Mouse (Mus musculus): Measurements from ENCODE around the gene Rasgef1b.
A peak's percentile ranks its signal among the peaks of the same experiment; 100 is the strongest.

Gene Rasgef1b

GRCm38 (mm10) chr5:99728649-99729212 lies at the start of gene Rasgef1b:
TSS of gene Rasgef1b (minus strand) at chr5:99729065.
- no peak for DNase-seq (ENCODE audit: low spot score)

GRCm38 (mm10) chr5:99775342-99775741 lies 46.5 kb upstream of the Rasgef1b start:
- DNase-seq (ENCODE audit: low spot score): no peak

DNA sequence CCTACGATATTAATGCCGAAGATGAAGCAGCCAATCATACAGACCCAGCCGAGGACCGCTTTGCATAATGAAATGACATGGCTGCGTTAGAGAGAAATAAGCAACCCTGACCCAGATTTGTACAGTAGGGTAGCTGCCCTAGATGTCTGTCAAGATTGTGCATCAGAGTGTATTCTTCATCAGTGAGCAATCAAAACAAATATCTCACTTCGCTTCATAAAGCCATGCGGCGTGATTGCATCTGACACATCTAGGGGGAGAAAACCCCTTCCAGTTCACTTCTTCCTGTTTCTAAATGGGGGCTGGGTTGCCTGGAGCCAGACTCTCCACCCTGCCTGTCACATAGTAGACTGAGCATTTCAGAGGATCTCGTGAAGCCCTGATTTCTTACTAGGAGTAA lies 44.4 kb upstream of the Rasgef1b start:
- no peak for DNase-seq (ENCODE audit: low spot score)

DNA sequence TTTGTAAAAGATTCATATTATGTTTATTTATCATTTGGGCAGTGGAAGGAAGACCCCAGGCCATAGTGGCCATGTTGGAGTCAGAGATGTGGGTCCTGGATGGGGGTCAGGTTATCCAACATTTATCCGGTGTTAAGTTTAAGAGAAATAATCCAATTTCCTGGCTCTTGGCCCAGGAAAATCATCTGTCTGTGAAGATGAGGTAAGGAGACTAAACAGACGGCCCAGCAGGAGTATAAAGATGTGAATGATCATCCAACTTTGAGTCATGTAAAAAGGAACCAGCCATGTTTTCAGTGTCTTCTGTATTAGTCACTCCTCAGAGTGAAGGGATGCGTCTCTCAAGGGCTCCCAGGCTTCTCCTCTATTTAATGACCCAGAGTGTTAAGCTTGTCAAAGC lies 35.4 kb upstream of the Rasgef1b start:
- no peak for DNase-seq (ENCODE audit: low spot score)

GRCm38 (mm10) chr5:99758859-99759258 lies 30.0 kb upstream of the Rasgef1b start:
- DNase-seq (ENCODE audit: low spot score): no peak

- DNase-seq (ENCODE audit: low spot score): no peak
These were observed 25.0 kb upstream of the Rasgef1b start for GRCm38 (mm10) chr5:99753843-99754242.

DNA sequence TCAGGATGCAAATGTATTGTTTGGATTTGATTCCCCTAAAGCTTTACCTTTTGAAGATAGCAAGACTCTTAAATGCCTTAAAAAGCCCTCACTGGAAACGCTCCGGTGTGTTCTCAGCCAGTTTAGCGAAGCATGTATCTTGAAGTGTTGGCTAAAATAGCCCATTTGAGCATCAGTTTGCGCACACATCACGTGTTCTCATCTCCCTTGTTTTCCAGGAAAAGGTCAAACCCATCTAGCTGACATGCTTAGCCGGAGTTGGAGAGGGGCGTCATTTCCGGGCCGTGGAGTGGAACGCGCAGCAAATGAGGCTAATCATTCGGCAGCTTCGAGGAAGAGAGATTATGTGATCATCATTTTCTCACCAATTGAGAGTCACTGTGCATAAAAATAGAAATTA lies 24.5 kb upstream of the Rasgef1b start:
- no peak for DNase-seq (ENCODE audit: low spot score)

DNA sequence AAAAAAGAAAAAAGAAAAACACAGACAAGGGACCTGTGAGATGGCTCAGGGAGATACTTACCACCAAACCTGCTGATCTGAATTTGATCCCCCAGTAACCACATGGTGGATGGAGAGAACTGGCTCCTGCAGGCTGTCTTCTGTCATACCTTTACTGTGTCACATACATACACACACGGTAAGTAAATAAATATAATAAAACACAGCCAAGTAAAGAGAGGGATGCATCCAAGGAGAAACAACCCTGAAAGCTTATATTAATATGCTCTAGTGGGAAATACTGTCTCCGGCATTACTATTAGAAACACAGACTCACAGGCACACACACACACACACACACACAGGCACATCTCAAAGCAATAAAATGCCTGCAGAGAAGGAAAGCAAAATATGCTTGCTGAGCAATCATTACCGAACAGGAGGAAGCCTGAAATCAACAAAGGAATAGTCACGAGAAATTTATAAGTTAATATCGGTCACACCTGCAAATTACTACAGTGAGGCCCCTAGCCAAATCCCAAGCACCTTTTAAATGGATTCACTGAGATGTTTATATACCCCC lies 23.9 kb upstream of the Rasgef1b start:
- DNase-seq (ENCODE audit: low spot score): no peak

- DNase-seq (ENCODE audit: low spot score): no peak
These were observed 19.6 kb upstream of the Rasgef1b start for GRCm38 (mm10) chr5:99748417-99748816.

DNA sequence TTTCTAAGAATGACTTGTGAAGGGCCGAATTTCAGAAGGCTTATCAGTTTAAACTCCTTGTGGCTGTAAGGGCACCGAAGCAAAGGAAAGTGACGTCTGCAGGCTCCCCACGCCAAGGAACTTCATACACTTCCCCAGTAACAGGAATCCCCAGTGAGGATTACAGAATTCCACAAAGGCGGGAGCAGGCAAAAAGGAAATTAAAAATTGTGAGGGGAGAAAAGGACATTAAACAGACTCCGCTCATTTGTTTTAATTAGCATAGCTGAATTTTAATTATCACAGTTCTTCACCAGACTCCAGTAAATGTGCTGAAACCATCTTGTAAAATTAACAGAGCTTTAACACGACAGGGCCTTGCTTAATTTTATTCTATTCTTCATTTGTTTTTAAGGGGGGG lies 17.2 kb upstream of the Rasgef1b start:
- no peak for DNase-seq (ENCODE audit: low spot score)

DNA sequence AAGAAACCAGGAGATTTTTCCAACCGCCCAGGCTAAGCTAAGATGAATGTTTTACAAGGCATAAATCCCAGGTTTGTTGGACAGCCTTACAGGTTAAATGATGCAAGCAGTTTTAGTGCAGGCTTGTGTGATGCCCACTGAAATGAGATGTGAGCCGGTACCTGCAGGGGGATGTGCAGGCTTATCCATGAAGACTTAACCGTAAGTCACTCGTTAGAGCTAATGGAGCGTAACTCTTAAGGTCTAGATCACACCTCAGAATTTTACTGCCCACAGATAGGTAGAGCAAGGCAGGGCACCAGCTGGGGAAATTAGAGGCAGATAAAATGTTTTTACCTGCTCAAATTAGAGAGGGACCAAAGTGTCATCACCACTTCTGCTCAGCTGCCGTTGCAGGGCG lies 14.0 kb upstream of the Rasgef1b start:
- DNase-seq (ENCODE audit: low spot score): no peak

GRCm38 (mm10) chr5:99742056-99742455 lies 13.2 kb upstream of the Rasgef1b start:
- no peak for DNase-seq (ENCODE audit: low spot score)

GRCm38 (mm10) chr5:99737937-99738727 lies 9.3 kb upstream of the Rasgef1b start:
- no peak for DNase-seq (ENCODE audit: low spot score)

DNA sequence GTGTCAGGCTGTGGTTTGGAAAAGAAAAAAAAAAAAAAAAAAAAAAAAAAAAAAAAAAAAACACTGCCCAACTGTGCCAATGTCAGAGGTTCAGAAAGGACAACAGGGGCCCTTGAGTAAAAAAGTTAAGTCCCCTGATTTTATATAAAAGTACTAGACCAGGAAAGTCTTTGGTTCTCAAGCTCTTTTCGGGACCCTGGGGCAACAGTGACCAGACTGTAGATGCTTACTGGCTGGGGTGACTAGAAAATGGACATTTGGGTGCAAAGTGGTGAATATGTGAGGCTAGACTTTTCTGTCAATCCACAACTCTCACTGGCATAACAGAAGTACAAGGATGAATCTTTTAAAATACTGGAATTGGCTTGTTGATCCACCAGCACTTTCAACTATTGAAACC lies 1.1 kb upstream of the Rasgef1b start:
- DNase-seq (ENCODE audit: low spot score): no peak

DNA sequence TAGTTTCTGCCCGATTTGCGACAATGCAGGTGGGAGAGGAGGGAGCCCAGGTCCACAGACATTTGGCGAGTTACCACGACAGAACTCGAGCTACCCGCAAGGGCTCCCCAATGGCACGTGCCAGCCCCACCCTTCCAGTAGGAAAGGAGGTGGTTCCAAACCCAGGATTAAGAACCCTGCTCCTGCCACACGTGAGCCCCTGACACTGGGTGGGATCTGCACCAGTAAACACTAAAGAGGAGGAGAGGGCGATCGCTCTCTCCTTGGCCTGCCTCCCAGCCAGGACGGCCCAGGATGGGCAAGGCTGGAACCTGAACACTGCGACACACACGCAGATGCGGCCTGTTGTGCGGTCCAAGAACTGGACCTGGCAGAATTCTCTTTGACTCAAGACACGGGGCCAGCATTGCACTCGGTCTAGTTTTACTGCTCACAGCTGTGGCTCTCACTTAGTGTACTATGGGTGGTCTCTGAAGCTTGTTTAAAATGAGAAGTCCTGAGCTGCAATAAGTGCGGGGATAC lies 557 bp upstream of the Rasgef1b start:
- no peak for DNase-seq (ENCODE audit: low spot score)

- no peak for DNase-seq (ENCODE audit: low spot score)
These were observed 826 bp downstream of the Rasgef1b start for GRCm38 (mm10) chr5:99728027-99728451.

DNA sequence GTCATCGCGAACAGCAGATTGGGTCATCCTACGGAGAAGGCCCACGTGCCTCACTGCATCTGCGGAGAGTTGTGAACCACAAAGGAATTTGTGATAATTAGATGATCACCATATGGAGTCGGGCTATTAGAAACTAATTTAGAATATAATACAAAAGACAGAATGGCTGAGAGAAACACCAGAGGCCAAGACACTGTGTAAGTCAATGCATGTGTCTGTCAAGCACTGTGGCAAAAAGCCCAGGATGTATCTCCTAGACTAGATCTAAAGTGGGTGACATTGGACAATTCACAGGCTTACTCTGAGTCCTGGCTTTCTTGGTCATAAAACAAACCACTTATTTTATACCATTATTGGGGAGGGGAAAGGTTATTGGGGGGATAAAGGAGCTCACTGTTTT lies 4.9 kb downstream of the Rasgef1b start:
- no peak for DNase-seq (ENCODE audit: low spot score)

DNA sequence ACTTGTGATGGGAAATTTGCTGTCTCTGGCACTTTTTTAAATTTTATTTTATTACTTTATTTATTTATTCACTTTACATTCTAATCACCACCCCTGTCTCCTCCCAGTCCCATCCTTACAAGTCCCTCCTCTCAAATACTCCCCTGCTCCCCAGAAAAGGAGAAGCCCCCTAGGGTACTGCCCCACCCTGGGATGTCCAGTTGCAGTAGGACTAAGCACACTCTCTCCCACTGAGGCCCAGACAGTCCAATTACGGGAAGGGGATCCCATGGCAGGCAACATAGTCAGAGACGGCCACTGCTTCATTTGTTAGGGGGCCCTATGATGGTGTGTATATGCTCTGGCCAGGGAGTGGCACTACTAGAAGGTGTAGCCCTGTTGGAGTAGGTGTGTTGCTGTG lies 6.6 kb downstream of the Rasgef1b start:
- DNase-seq (ENCODE audit: low spot score): no peak

DNA sequence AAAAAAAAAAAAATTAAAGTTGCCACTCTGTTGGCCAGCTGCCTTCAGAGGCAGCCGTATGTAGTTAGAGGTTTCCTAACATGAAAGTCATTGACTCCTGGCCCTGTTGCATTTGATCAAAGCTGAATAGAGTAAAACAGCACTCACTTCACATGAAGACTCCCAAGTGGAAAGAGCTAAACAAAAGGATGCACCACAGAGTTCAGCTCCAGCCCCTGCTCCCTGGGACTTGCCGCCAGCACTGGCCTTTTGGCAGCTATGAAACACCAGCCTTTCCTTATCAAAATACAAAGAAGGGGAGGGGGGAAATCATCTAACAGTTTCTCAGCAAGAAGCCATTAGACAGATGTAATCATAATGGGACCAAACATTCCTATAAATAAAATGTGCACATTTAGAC lies 8.3 kb downstream of the Rasgef1b start:
- DNase-seq (ENCODE audit: low spot score): no peak

GRCm38 (mm10) chr5:99717917-99718316 lies 10.9 kb downstream of the Rasgef1b start:
- no peak for DNase-seq (ENCODE audit: low spot score)

GRCm38 (mm10) chr5:99715281-99715744 lies 13.6 kb downstream of the Rasgef1b start:
- DNase-seq (ENCODE audit: low spot score): peak; percentile 28

DNA sequence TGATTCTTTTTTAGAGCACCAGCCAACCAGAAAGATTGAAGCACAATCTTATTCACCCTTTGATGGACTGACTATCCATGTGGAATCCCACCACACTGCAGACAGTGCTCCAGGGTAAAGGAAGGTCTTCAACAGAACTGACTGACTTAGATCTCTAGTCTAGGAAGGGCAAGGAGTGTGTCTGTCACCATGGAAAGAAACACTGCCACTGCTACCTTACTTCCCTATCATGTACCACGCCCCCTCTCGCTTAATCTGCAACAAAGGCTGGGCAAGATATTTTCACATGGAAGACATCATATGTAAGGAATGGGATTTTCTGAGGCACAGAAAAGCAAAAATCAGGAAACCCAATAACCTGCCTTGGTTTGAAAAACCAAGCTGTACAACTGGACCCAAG lies 16.9 kb downstream of the Rasgef1b start:
- DNase-seq (ENCODE audit: low spot score): no peak

- DNase-seq (ENCODE audit: low spot score): no peak
These were observed 20.2 kb downstream of the Rasgef1b start for GRCm38 (mm10) chr5:99708706-99709105.

All from adipocyte (in vitro differentiated cells).